Mouse (Mus musculus): ENCODE measurements around the gene Chl1. TPM values are rescaled to one million over a fixed set of nuclear protein-coding genes. Genes with fewer than 3 reads are reported as not detected.

The Chl1 gene
- total RNA-seq, 2 experiments from 2014 or later = 518 to 523 TPM

GRCm38 (mm10) chr6:103781058-103781457 lies 270.7 kb downstream of the Chl1 start:
- intact Hi-C loops (cut with DNase I) = no loop called here
- DNase-seq = no peak

GRCm38 (mm10) chr6:103791077-103791632 lies 280.8 kb downstream of the Chl1 start:
- intact Hi-C loops (cut with DNase I) = no loop called here
- no peak for DNase-seq

GRCm38 (mm10) chr6:103795241-103795640 lies 284.9 kb downstream of the Chl1 start:
- DNase-seq = peak; percentile 17
- intact Hi-C loops (cut with DNase I) = no loop called here

All from left cerebral cortex, postnatal 4 days (tissue).